Mouse (Mus musculus) megakaryocyte, embryonic 14.5 days (primary cell): ENCODE results near the gene Cadps. TPM values are rescaled to one million over a fixed set of nuclear protein-coding genes. Genes with fewer than 3 reads are reported as not detected.

Source experiments
- H3K27me3 ChIP-seq: replicated peaks from 2 replicates; pipeline ENCODE3; 2012; ENCODE audit warnings: inconsistent platforms
- H3K36me3 ChIP-seq: replicated peaks from 2 replicates; pipeline ENCODE3; 2012; ENCODE audit warnings: low read length, inconsistent platforms, mixed read lengths
- H3K4me1 ChIP-seq: 2 replicates; pipeline ENCODE4 v1.6.1; 2012; ENCODE audit warnings: inconsistent platforms
- H3K4me3 ChIP-seq: replicated peaks from 2 replicates; pipeline ENCODE3; 2012; ENCODE audit warnings: moderate library complexity, mild to moderate bottlenecking, inconsistent platforms
- H3K9me3 ChIP-seq: 2 replicates; pipeline ENCODE4 v1.6.1; 2012; ENCODE audit warnings: inconsistent platforms
- FLI1 ChIP-seq: IDR thresholded peaks from 2 replicates; pipeline ENCODE4 v1.6.1; 2012; ENCODE audit warnings: low read length, inconsistent platforms, mixed read lengths
- GATA1 ChIP-seq: IDR thresholded peaks from 3 replicates; pipeline ENCODE4 v1.6.1; 2012; ENCODE audit warnings: mixed read lengths, low read length, inconsistent platforms, borderline replicate concordance
- polyA plus RNA-seq: library from polyadenylated mRNA; stranded (reverse); fragments of >175 nt; gene quantifications from 2 replicates; pipeline ENCODE4 v1.2.3, GENCODE M21; 2012; ENCODE audit warnings: low replicate concordance; ENCODE audit not compliant: insufficient read depth

The Cadps gene
- polyA plus RNA-seq, 1 experiment = not detected

- Histone ChIP-seq H3K4me3 (no peak overlapping the region), H3K27me3 (peaks cover 100% of the 10 kb centered on the region), H3K36me3 (no peaks in the 10 kb centered on the region), H3K4me1 (peaks cover 16% of the 10 kb centered on the region), H3K9me3 (no peaks in the 10 kb centered on the region)
- TF ChIP-seq FLI1 = no peak
- no peak for TF ChIP-seq GATA1
Observed at GRCm38 (mm10) chr14:12345241-12345921, 477.5 kb downstream of the Cadps start.

GRCm38 (mm10) chr14:12344746-12345240 is 478.1 kb downstream of the Cadps start:
- Histone ChIP-seq H3K36me3 (no peaks in the 10 kb centered on the region), H3K9me3 (no peaks in the 10 kb centered on the region), H3K4me1 (peaks cover 19% of the 10 kb centered on the region), H3K27me3 (peaks cover 100% of the 10 kb centered on the region), H3K4me3 (no peak overlapping the region)
- no peak for TF ChIP-seq FLI1
- TF ChIP-seq GATA1 = no peak

- Histone ChIP-seq H3K9me3 (no peaks in the 10 kb centered on the region), H3K4me1 (peaks cover 19% of the 10 kb centered on the region), H3K4me3 (no peak overlapping the region), H3K27me3 (peaks cover 100% of the 10 kb centered on the region), H3K36me3 (no peaks in the 10 kb centered on the region)
- TF ChIP-seq FLI1 (no peak), GATA1 (no peak)
Observed at GRCm38 (mm10) chr14:12344061-12344745, 478.7 kb downstream of the Cadps start.

- Histone ChIP-seq H3K4me1 (peaks cover 19% of the 10 kb centered on the region), H3K4me3 (no peak overlapping the region), H3K36me3 (no peaks in the 10 kb centered on the region), H3K9me3 (no peaks in the 10 kb centered on the region), H3K27me3 (peaks cover 97% of the 10 kb centered on the region)
- no peak for TF ChIP-seq GATA1
- TF ChIP-seq FLI1 = no peak
Observed at GRCm38 (mm10) chr14:12343451-12343941, 479.4 kb downstream of the Cadps start.

- Histone ChIP-seq H3K4me1 (peaks cover 19% of the 10 kb centered on the region), H3K27me3 (peaks cover 97% of the 10 kb centered on the region), H3K4me3 (no peak overlapping the region), H3K9me3 (peaks cover 3% of the 10 kb centered on the region; the same call in 1 of the 2 replicates), H3K36me3 (no peaks in the 10 kb centered on the region)
- TF ChIP-seq FLI1 = no peak
- TF ChIP-seq GATA1 = no peak
Observed at GRCm38 (mm10) chr14:12342458-12343131, 480.3 kb downstream of the Cadps start.

GRCm38 (mm10) chr14:12341789-12342457 is 481.0 kb downstream of the Cadps start:
- H3K36me3 ChIP-seq = no peaks in the 10 kb centered on the region
- no peak overlapping the region for H3K4me3 ChIP-seq
- no peak for TF ChIP-seq FLI1
- no peak for TF ChIP-seq GATA1
- peaks cover 3% of the 10 kb centered on the region; the same call in 1 of the 2 replicates for H3K9me3 ChIP-seq
- peaks cover 19% of the 10 kb centered on the region for H3K4me1 ChIP-seq
- peaks cover 97% of the 10 kb centered on the region for H3K27me3 ChIP-seq

GRCm38 (mm10) chr14:12341075-12341788 is 481.6 kb downstream of the Cadps start:
- peak overlapping the region; percentile 4 for H3K4me3 ChIP-seq
- no peaks in the 10 kb centered on the region for H3K36me3 ChIP-seq
- peaks cover 3% of the 10 kb centered on the region; the same call in 1 of the 2 replicates for H3K9me3 ChIP-seq
- peaks cover 97% of the 10 kb centered on the region for H3K27me3 ChIP-seq
- TF ChIP-seq GATA1 (no peak), FLI1 (no peak)
- H3K4me1 ChIP-seq = peaks cover 19% of the 10 kb centered on the region

GRCm38 (mm10) chr14:12340238-12341074 is 482.4 kb downstream of the Cadps start:
- Histone ChIP-seq H3K36me3 (no peaks in the 10 kb centered on the region), H3K9me3 (peaks cover 3% of the 10 kb centered on the region; the same call in 1 of the 2 replicates), H3K4me3 (no peak overlapping the region), H3K4me1 (peaks cover 18% of the 10 kb centered on the region), H3K27me3 (peaks cover 96% of the 10 kb centered on the region)
- TF ChIP-seq FLI1 (no peak), GATA1 (no peak)
